Mouse (Mus musculus): Measurements from ENCODE around the gene Dydc2. TPM values are rescaled to one million over a fixed set of nuclear protein-coding genes. Genes with fewer than 3 reads are reported as not detected.

Dydc2 gene
- polyA plus RNA-seq (2015; fragmentation: Nextera tagmentation; extraction: Ambion mirVana), result not detected in 2 replicates

DNA sequence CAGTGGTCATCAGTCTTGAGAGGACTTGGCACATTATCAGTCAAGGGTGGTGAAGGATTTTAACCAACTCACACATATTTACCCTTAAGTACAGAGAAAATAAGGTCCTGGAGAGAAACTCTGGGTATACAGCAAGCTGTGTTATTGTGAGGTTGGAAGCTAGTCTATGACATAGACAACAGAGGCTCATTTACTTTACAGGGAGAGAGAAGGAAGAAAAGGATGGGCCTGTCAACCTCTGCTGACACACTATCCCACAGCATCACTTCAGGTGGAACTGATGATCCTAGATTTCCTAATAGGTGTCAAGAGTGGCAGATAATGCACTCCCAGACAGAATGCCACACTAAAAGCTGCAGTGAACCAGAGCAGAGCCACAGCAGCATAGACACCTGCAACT lies at the start of gene Dydc2:
Dydc2 (minus strand) TSS at position 101 of the 400 bp plus-strand sequence.
- Histone ChIP-seq H3K27me3 (no peaks in the 10 kb centered on the region), H3K4me2 (no peak within 1 kb of the TSS), H3K4me1 (peaks cover 7% of the 10 kb centered on the region), H3K36me3 (no peaks in the 10 kb centered on the region), H3K9ac (no peak within 1 kb of the TSS), H3K4me3 (no peak within 1 kb of the TSS), H3K9me3 (no peaks in the 10 kb centered on the region), H3K27ac (no peak within 1 kb of the TSS)
- ATAC-seq (ENCODE audit: insufficient number of reproducible peaks, insufficient read depth, low FRiP score, low TSS enrichment, low read depth), result no peak

DNA sequence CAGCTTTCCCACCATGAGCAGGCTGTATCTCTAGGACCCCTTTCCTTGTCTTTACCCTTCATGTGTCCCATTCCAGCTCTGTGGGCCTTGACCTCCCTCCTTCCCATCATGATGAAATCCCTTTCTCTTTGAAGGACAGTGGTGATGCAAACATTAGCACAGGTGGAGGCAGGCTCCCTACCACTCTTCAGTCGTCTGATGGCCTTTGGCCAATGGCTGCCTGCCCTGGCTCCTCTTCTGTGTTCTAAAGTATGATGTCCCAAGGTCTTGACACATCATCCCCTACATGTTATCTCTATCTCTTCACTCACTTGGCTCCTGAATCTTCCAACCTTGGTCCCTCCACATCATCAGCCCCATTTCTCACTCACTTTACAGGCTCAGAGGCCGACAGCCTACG lies 47.3 kb upstream of the Dydc2 start:
- H3K9me3 ChIP-seq, result no peaks in the 10 kb centered on the region
- no peak overlapping the region for H3K4me3 ChIP-seq
- no peaks in the 10 kb centered on the region for H3K27me3 ChIP-seq
- no peak overlapping the region for H3K27ac ChIP-seq
- no peak overlapping the region for H3K9ac ChIP-seq
- no peaks in the 10 kb centered on the region for H3K4me1 ChIP-seq
- no peak overlapping the region for H3K4me2 ChIP-seq
- 85% methylated on average over 3 of the region's 3 CpGs for WGBS
- H3K36me3 ChIP-seq, result no peaks in the 10 kb centered on the region
- no peak for ATAC-seq (ENCODE audit: insufficient number of reproducible peaks, insufficient read depth, low FRiP score, low TSS enrichment, low read depth)

DNA sequence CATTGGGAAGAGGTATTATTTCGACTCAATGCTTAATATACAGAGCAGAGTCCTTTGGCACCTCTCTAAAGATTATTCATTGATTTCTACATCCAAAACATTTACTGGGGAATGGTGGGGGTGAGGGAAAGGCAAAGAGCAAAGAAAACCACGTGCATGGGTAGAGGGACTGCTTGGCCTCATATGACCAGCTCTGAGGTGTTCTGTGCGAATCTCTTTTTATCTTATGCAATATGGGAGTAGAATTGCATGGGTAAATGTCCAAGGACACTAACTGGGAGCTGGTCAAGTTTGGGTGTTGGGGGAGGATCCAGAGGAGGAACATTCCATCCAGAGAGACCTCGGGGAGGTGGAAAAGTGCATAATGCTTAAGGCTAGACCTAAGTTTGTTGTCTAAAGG lies 43.9 kb upstream of the Dydc2 start:
- Histone ChIP-seq H3K9ac (no peak overlapping the region), H3K4me2 (no peak overlapping the region), H3K27me3 (no peaks in the 10 kb centered on the region), H3K4me1 (no peaks in the 10 kb centered on the region), H3K27ac (no peak overlapping the region), H3K36me3 (no peaks in the 10 kb centered on the region), H3K9me3 (no peaks in the 10 kb centered on the region), H3K4me3 (no peak overlapping the region)
- 81% methylated on average over 4 of the region's 4 CpGs for WGBS
- no peak for ATAC-seq (ENCODE audit: insufficient number of reproducible peaks, insufficient read depth, low FRiP score, low TSS enrichment, low read depth)

DNA sequence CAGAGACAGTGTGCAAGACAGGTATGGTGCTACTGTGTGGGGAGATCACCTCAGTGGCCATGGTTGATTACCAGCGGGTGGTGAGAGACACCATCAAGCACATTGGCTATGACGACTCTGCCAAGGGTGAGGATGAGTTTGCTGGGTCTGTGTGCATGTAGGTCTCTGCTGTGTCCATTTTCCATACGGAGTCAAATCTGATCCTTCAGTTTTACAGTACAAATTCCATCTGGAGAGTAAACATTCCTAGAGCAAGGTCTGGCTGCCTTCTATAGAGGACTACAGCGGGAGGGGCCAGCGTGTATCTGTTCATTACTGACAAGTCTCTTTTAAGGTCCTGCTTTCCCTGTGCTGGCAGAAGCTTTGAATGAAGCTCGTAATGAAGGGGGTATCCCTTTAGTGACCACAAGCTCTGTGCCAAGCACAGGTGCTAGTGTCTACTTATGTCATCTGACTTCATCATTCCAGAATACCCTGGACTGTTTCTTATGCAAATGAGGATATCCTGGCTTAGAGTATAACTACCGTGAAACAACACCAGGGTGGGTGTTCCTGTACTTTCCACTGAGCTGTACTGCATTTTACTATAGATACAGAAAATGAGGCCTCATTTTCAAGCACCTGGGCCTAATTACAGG lies 42.1 kb upstream of the Dydc2 start:
- Histone ChIP-seq H3K36me3 (no peaks in the 10 kb centered on the region), H3K9me3 (no peaks in the 10 kb centered on the region), H3K4me2 (no peak overlapping the region), H3K9ac (no peak overlapping the region), H3K27ac (no peak overlapping the region), H3K4me1 (no peaks in the 10 kb centered on the region), H3K4me3 (no peak overlapping the region), H3K27me3 (no peaks in the 10 kb centered on the region)
- 89% methylated on average over 7 of the region's 7 CpGs for WGBS
- no peak for ATAC-seq (ENCODE audit: insufficient number of reproducible peaks, insufficient read depth, low FRiP score, low TSS enrichment, low read depth)

DNA sequence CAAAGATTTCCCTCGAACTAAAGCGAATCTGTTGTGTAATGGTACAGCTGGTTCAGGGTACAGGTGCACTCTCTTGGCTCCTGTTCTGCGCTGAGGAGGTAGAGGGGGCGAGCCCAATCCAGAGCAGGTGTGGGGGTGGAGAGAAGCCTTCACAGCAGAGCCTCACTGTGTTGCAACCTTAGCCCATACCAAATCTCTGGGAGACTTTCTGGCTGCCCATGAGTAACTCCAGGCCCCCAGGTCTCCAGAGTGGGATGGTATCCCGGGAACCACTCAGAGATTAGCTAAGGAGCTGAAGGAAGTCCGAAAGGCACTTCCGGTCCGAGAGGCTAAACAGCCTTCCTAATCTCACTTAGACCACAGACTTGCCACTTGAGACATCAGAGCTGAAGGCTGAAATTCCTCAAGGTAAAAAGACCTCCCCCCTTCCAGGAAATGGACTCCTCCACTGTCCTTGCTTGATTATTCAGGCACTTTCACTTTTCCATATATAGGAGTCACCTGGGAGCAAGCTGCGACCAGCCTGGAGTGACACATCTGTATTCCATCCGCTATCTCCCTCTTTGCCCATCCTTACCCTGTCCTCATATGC lies 35.9 kb upstream of the Dydc2 start, which contains the start of gene Mat1a:
Mat1a (plus strand) TSS at position 183 of the 592 bp plus-strand sequence.
- Histone ChIP-seq H3K4me2 (no peak within 1 kb of the TSS), H3K4me3 (no peak within 1 kb of the TSS), H3K27me3 (no peaks in the 10 kb centered on the region), H3K9ac (no peak within 1 kb of the TSS), H3K4me1 (no peaks in the 10 kb centered on the region), H3K9me3 (no peaks in the 10 kb centered on the region), H3K36me3 (no peaks in the 10 kb centered on the region), H3K27ac (no peak within 1 kb of the TSS)
- 70% methylated on average over 10 of the region's 10 CpGs for WGBS
- ATAC-seq (ENCODE audit: insufficient number of reproducible peaks, insufficient read depth, low FRiP score, low TSS enrichment, low read depth), result no peak

DNA sequence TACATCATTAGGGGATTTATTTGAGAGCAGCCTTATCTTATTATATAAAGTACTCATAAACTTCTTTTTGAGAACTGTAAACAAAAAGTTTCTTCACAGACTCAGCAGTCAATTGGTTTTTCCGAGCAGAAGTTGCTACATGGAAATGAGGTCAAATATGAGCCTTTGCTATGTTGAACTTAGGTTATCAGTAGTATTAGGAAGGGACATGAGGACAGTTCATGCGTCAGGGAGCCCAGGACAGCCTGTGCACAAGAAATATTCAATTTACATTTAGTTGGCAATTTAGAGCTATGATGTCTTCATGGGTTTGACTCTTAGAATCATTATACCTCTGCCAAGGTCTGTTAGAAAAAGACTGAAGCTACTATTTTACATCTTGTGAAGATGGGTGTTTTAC lies 33.3 kb upstream of the Dydc2 start:
- H3K9ac ChIP-seq, result no peak overlapping the region
- 79% methylated on average over 2 of the region's 2 CpGs for WGBS
- no peaks in the 10 kb centered on the region for H3K4me1 ChIP-seq
- H3K27me3 ChIP-seq, result no peaks in the 10 kb centered on the region
- no peak overlapping the region for H3K27ac ChIP-seq
- no peaks in the 10 kb centered on the region for H3K36me3 ChIP-seq
- H3K4me2 ChIP-seq, result no peak overlapping the region
- H3K4me3 ChIP-seq, result no peak overlapping the region
- no peaks in the 10 kb centered on the region for H3K9me3 ChIP-seq
- ATAC-seq (ENCODE audit: insufficient number of reproducible peaks, insufficient read depth, low FRiP score, low TSS enrichment, low read depth), result no peak

DNA sequence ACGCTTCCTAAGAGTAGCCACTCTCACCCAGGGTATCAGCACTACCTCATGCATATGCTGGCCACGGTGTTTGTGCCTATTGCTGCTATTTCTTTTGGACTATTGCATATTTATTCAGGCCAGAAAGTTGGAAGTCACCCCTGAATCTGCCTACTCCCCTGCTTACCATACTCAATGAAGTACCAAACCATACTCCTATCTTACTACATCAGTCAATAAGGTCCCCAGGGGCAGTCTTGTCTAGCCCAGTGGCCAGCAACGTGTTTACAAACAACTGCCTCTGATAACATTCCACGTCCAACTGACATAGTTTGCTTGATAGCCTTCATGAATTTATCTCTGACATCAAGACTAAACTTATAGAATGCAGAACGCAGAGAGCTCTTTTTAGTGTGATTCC lies 32.2 kb upstream of the Dydc2 start:
- no peaks in the 10 kb centered on the region for H3K9me3 ChIP-seq
- 85% methylated on average over 5 of the region's 5 CpGs for WGBS
- ATAC-seq (ENCODE audit: insufficient number of reproducible peaks, insufficient read depth, low FRiP score, low TSS enrichment, low read depth), result no peak
- no peaks in the 10 kb centered on the region for H3K36me3 ChIP-seq
- H3K4me2 ChIP-seq, result no peak overlapping the region
- no peak overlapping the region for H3K27ac ChIP-seq
- H3K4me3 ChIP-seq, result no peak overlapping the region
- H3K4me1 ChIP-seq, result no peaks in the 10 kb centered on the region
- H3K9ac ChIP-seq, result no peak overlapping the region
- no peaks in the 10 kb centered on the region for H3K27me3 ChIP-seq

DNA sequence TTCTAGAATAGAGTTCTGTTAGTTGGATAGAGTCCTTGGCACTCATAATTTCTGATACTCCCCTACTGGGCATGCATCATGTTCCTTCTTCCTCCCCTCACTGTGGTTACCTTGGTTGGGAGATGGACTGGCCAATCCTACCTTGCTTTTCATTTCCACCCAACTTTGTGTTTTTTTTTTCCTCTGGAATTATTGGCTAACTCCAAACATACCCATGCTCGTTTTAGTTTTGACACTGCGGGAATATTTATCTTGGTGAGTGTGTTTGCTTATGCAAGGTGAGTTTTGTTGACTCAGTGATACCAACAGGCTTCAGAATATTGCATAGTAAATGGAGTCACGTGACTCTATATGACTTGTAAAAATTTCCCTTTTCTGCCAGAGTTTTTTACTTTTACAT lies 31.7 kb upstream of the Dydc2 start:
- Histone ChIP-seq H3K27me3 (no peaks in the 10 kb centered on the region), H3K4me1 (no peaks in the 10 kb centered on the region), H3K27ac (no peak overlapping the region), H3K9me3 (no peaks in the 10 kb centered on the region), H3K4me3 (no peak overlapping the region), H3K36me3 (no peaks in the 10 kb centered on the region), H3K4me2 (no peak overlapping the region), H3K9ac (no peak overlapping the region)
- no peak for ATAC-seq (ENCODE audit: insufficient number of reproducible peaks, insufficient read depth, low FRiP score, low TSS enrichment, low read depth)
- 87% methylated on average over 3 of the region's 3 CpGs for WGBS

DNA sequence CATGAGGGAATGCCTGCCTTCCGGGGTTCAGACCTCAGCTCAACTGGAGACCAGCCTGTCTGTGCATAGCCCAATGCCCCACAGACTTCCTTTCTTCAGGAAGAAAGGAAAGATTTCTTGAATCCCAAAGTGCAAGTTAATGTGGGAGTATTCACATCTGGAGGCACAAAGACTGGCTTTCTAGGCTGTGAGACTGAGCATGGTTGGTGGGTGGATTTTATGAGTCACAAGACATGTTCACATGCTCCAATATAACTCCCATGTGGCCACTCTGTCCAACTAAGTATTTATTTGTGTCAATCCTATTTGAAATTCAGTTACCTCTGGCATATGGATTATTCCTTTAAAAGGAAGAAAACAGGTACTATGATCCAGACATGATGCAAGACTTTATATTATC lies 29.7 kb upstream of the Dydc2 start:
- no peaks in the 10 kb centered on the region for H3K9me3 ChIP-seq
- H3K4me3 ChIP-seq, result no peak overlapping the region
- no peaks in the 10 kb centered on the region for H3K27me3 ChIP-seq
- H3K9ac ChIP-seq, result no peak overlapping the region
- no peak for ATAC-seq (ENCODE audit: insufficient number of reproducible peaks, insufficient read depth, low FRiP score, low TSS enrichment, low read depth)
- H3K4me2 ChIP-seq, result no peak overlapping the region
- no peaks in the 10 kb centered on the region for H3K4me1 ChIP-seq
- no peak overlapping the region for H3K27ac ChIP-seq
- WGBS, result 86% methylated on average over 1 of the region's 1 CpGs
- H3K36me3 ChIP-seq, result no peaks in the 10 kb centered on the region

DNA sequence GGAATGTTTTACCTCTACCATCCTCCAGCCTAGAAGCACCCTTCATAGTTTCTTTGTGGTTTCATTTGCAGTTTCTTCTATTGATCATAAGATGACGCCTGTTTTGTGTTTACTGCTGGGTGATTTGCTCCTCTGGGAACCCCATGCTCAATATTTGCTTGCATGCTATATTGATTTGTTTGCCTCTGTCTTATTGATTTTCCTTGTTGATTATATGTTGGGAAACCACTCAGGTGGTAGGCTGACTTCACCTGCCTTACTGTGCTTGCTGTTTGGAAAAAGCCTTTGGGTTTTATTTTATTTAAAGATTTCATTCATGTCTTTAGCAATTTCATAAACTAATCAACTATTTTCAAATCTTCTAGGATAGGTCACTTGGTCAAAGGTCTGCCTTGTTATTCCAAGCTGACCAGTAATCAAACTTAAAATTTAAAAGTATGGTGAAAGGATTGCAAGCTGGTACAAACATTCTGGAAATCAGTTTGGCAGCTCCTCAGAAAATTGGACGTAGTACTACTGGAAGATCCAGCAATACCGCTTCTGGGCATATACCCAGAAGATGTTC lies 27.4 kb upstream of the Dydc2 start:
- Histone ChIP-seq H3K27ac (no peak overlapping the region), H3K27me3 (no peaks in the 10 kb centered on the region), H3K9ac (no peak overlapping the region), H3K4me1 (no peaks in the 10 kb centered on the region), H3K4me2 (no peak overlapping the region), H3K36me3 (no peaks in the 10 kb centered on the region), H3K9me3 (no peaks in the 10 kb centered on the region), H3K4me3 (no peak overlapping the region)
- ATAC-seq (ENCODE audit: insufficient number of reproducible peaks, insufficient read depth, low FRiP score, low TSS enrichment, low read depth), result no peak
- 85% methylated on average over 3 of the region's 3 CpGs for WGBS

DNA sequence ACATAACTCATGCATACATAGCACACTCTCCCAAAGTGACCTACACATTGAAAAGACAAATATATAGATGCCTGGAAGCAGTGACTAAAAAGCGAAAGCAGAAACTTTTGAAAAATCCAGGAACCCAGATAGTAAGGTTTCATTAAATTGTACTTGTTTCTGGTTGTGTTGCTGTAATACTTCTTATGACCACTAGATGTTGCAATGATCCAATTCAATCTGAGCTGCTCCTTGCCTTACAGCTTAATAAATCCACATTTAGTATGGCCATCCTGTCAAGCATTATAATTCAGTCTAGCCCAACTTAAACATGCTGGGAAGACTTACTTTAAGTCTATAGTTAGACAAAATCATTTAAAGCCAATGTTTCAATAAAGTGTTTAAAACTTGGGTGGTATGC lies 25.1 kb upstream of the Dydc2 start:
- H3K27ac ChIP-seq, result no peak overlapping the region
- no peak overlapping the region for H3K4me3 ChIP-seq
- H3K27me3 ChIP-seq, result no peaks in the 10 kb centered on the region
- H3K9me3 ChIP-seq, result no peaks in the 10 kb centered on the region
- no peaks in the 10 kb centered on the region for H3K36me3 ChIP-seq
- H3K4me1 ChIP-seq, result no peaks in the 10 kb centered on the region
- H3K4me2 ChIP-seq, result no peak overlapping the region
- no peak overlapping the region for H3K9ac ChIP-seq
- 62% methylated on average over 1 of the region's 1 CpGs for WGBS
- no peak for ATAC-seq (ENCODE audit: insufficient number of reproducible peaks, insufficient read depth, low FRiP score, low TSS enrichment, low read depth)

DNA sequence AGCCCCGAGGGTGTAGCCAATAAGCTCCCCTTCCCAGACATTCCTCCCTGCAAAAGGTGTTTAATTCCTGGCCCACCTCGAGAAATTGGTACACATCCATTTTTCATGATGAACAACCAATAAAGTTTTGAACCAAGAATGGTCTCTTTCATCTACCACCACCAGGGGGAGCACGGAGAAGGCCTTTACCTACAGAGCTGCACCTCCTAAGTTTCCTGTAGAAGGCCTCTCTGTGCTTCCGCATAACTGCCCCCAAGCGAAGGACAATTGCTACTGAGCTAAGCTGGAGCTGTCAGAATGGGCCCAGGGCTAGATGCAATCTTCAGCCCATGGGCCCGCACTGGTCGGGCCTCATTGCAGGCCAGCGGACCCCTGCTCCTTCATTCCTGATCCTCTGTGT lies 21.8 kb upstream of the Dydc2 start:
- Histone ChIP-seq H3K4me1 (no peaks in the 10 kb centered on the region), H3K36me3 (no peaks in the 10 kb centered on the region), H3K27ac (no peak overlapping the region), H3K4me3 (no peak overlapping the region), H3K9ac (no peak overlapping the region), H3K9me3 (no peaks in the 10 kb centered on the region), H3K27me3 (no peaks in the 10 kb centered on the region), H3K4me2 (no peak overlapping the region)
- 39% methylated on average over 8 of the region's 8 CpGs for WGBS
- no peak for ATAC-seq (ENCODE audit: insufficient number of reproducible peaks, insufficient read depth, low FRiP score, low TSS enrichment, low read depth)
